9 mouse cellular contexts compared by ENCODE assay signal in genomic region chr19:43630466-43631251, GRCm38 (mm10). TPM values are rescaled to one million over a fixed set of nuclear protein-coding genes. Genes with fewer than 3 reads are reported as not detected.
DNase-seq lines count a peak whose midpoint lies in the region; ATAC-seq and TF ChIP-seq lines count a peak whose summit lies in the region.
"Had no signal": no experiment of that assay in that cellular context is flagged by ENCODE, and none has a peak within 500 bp of the region (broad histone marks: within the 10 kb centered on the region; RNA-seq: fewer than 3 reads in every experiment).

No protein-coding gene starts in this region.

- H3ac ChIP-seq in myocyte (ENCODE audit: control insufficient read depth, insufficient read length): no peak overlapping the region

- no peaks in the 10 kb centered on the region for H3K36me3 ChIP-seq in intestine, postnatal 0 days (ENCODE audit: control insufficient read depth, insufficient read depth)
- no peaks in the 10 kb centered on the region for H3K36me3 ChIP-seq in myocyte (ENCODE audit: control insufficient read depth, insufficient read depth)

- intact Hi-C loops in left cerebral cortex, postnatal 4 days (cut with DNase I): no loop called here

- no peaks in the 10 kb centered on the region for H3K4me1 ChIP-seq in intestine, postnatal 0 days (replicated peaks; ENCODE audit: control insufficient read depth, insufficient read depth, low read length)

- H3K9ac ChIP-seq in intestine, postnatal 0 days (ENCODE audit: low read depth, low read length): no peak overlapping the region

- TF ChIP-seq POLR2A in myocyte (IDR thresholded peaks at IDR 0.05; ENCODE audit: insufficient read length, low read depth): no peak

- no peaks in the 10 kb centered on the region for H3K9me3 ChIP-seq in intestine, postnatal 0 days (ENCODE audit: control insufficient read depth)

- no peaks in the 10 kb centered on the region for H3K27me3 ChIP-seq in intestine, postnatal 0 days (replicated peaks; ENCODE audit: control insufficient read depth, insufficient read depth, low read length)
- H3K27me3 ChIP-seq in myocyte (ENCODE audit: control insufficient read depth, insufficient read depth, insufficient read length): no peaks in the 10 kb centered on the region

- no peaks in the 10 kb centered on the region for H3K79me2 ChIP-seq in myocyte (ENCODE audit: control insufficient read depth, insufficient read depth)

- ATAC-seq in intestine, postnatal 0 days: peak; percentile 80

- WGBS in intestine, postnatal 0 days: 31% methylated on average over 12 of the region's 12 CpGs

- no peak overlapping the region for H3K4me3 ChIP-seq in intestine, postnatal 0 days (ENCODE audit: low read depth, low read length)
- no peak overlapping the region for H3K4me3 ChIP-seq in myocyte

- H3K4me2 ChIP-seq in intestine, postnatal 0 days (replicated peaks; ENCODE audit: low read depth): no peak overlapping the region
- peak overlapping the region; percentile 39 for H3K4me2 ChIP-seq in myocyte (ENCODE audit: low read depth)

- peak; percentile 98 for TF ChIP-seq CTCF in intestine, postnatal 0 days (IDR thresholded peaks at IDR 0.05; ENCODE audit: low read depth)

- no peak overlapping the region for H3K27ac ChIP-seq in intestine, postnatal 0 days (ENCODE audit: low read depth, low read length)

- DNase-seq in urinary bladder, adult 18-20 months (ENCODE audit: low spot score in 2 of 2): peak; percentile 55 to 75
- no peak for DNase-seq in urinary bladder, postnatal 10 days (ENCODE audit: low spot score)
- peak; percentile 76 to 83 for DNase-seq in cerebellum, adult 18-20 months
- DNase-seq in frontal cortex, postnatal 10 days (ENCODE audit: low spot score in 2 of 2): peak; percentile 32 to 63
- DNase-seq in left cerebral cortex, postnatal 4 days: peak; percentile 83
- DNase-seq in telencephalon, adult 2 months (ENCODE audit: low read depth, low spot score): peak; percentile 64

TF ChIP-seq in myocyte, 11 proteins besides CTCF, POLR2A, EP300 and RAD21:
- TF ChIP-seq MAX (IDR thresholded peaks at IDR 0.05; ENCODE audit: low read depth) (no peak), USF1 (IDR thresholded peaks at IDR 0.05; ENCODE audit: low read depth) (no peak), POLR2AphosphoS2 (IDR thresholded peaks at IDR 0.05; ENCODE audit: insufficient read length, low read depth) (no peak), CEBPB (IDR thresholded peaks at IDR 0.05; ENCODE audit: insufficient read depth, poor library complexity, severe bottlenecking) (no peak), TCF12 (IDR thresholded peaks at IDR 0.05; ENCODE audit: insufficient read depth, poor library complexity, severe bottlenecking) (no peak), MYOG (IDR thresholded peaks at IDR 0.05; ENCODE audit: control insufficient read depth in 1 of 3, insufficient read depth in 1 of 3, insufficient read length in 2 of 3, low read depth in 2 of 3) (no peak), TCF3 (IDR thresholded peaks at IDR 0.05; ENCODE audit: insufficient read length, low read depth) (no peak), E2F4 (IDR thresholded peaks at IDR 0.05; ENCODE audit: insufficient read depth) (no peak), MYOD1 (IDR thresholded peaks at IDR 0.05; ENCODE audit: control insufficient read depth in 1 of 3, insufficient read length in 2 of 3, low read depth in 2 of 3) (no peak), SRF (IDR thresholded peaks at IDR 0.05; ENCODE audit: control insufficient read depth, insufficient read length, low read depth) (no peak), REST (IDR thresholded peaks at IDR 0.05; ENCODE audit: insufficient read depth, insufficient read length) (no peak)
TF ChIP-seq in myocyte: peak in this region for 0.

RNA-seq across cellular contexts. Expression of gene Nkx2-3, which starts 18.5 kb away (rescaled TPM):
- 54.3 and 56.9 TPM in 2 replicates for polyA plus RNA-seq in intestine, postnatal 0 days (2015; fragmentation: Nextera tagmentation; extraction: Ambion mirVana)
- total RNA-seq in left cerebral cortex, postnatal 4 days (2021): not detected
- polyA plus RNA-seq in myocyte (2012; fragmentation: generic; extraction: Trizol): not detected
- polyA plus RNA-seq: heart, embryonic 16.5 days had no signal

RNA-seq across cellular contexts. Expression of gene Slc25a28, which starts 44.0 kb away (rescaled TPM):
- polyA plus RNA-seq in intestine, postnatal 0 days (2015; fragmentation: Nextera tagmentation; extraction: Ambion mirVana): 20.6 and 20.7 TPM in 2 replicates
- 10 to 100 TPM; 48.8 to 50.7 TPM for total RNA-seq in left cerebral cortex, postnatal 4 days (2021)
- 25.5 TPM for polyA plus RNA-seq in myocyte (2012; fragmentation: generic; extraction: Trizol)

RNA-seq across cellular contexts. Expression of gene Entpd7, which starts 58.8 kb away (rescaled TPM):
- polyA plus RNA-seq in intestine, postnatal 0 days (2015; fragmentation: Nextera tagmentation; extraction: Ambion mirVana): 61.5 and 65.2 TPM in 2 replicates
- total RNA-seq in left cerebral cortex, postnatal 4 days (2021): 10 to 100 TPM; 26.2 to 26.3 TPM
- polyA plus RNA-seq in myocyte (2012; fragmentation: generic; extraction: Trizol): 2.2 TPM

Comparison
In these comparisons a context has a peak if more than half of its experiments do, and no peak if none do; other contexts are left out.
1. RNA of gene Nkx2-3, which starts 18.5 kb away (polyA plus RNA-seq): 54.3 to 56.9 TPM in intestine, postnatal 0 days; not detected in myocyte (single experiment); every median in the first group is over 10 times any median in the second.
2. RNA of gene Entpd7, which starts 58.8 kb away (polyA plus RNA-seq): 61.5 to 65.2 TPM in intestine, postnatal 0 days; 2.2 TPM in myocyte (single experiment); every median in the first group is over 10 times any median in the second.